Mouse (Mus musculus): ENCODE results near the gene Pkdcc. TPM values are rescaled to one million over a fixed set of nuclear protein-coding genes. Genes with fewer than 3 reads are reported as not detected.

Pkdcc gene
- polyA plus RNA-seq, 2 experiments, result 20.4 to 145 TPM

DNA sequence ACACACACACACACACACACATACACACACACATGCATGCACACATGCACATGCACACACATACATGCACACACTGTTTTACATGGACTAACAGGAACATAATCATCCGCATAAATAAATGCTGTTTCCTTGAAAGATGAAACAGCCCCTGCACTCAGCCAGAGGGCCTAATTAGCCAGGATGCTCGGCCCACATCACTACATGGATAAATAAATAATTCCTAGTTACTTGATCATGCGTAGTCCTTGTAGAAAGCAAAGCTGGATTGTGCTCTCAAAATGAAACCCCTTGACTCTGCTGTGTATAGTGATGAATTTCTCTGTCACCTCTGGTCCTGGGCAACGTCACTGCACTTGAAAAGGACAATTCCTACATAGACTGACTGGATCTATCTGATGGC is 35.5 kb upstream of the Pkdcc start:
- ATAC-seq (ENCODE audit: low FRiP score, low read depth) (no peak), DNase-seq (ENCODE audit: low spot score) (no peak)
- H3K27ac ChIP-seq (replicated peaks; ENCODE audit: low read depth, low read length), result no peak overlapping the region
- 27% methylated on average over 4 of the region's 4 CpGs for WGBS
- no peaks in the 10 kb centered on the region for H3K9me3 ChIP-seq (ENCODE audit: control insufficient read depth, low read length)
- peaks cover 56% of the 10 kb centered on the region for H3K27me3 ChIP-seq (ENCODE audit: control insufficient read depth, insufficient read depth, low read length)
- no peak overlapping the region for H3K4me3 ChIP-seq (replicated peaks; ENCODE audit: low read length)
- H3K36me3 ChIP-seq (ENCODE audit: control insufficient read depth, insufficient read depth, low read length), result no peaks in the 10 kb centered on the region
- peaks cover 22% of the 10 kb centered on the region for H3K4me1 ChIP-seq (ENCODE audit: control insufficient read depth, insufficient read depth, low read length)
- H3K4me2 ChIP-seq (replicated peaks; ENCODE audit: low read depth, low read length, severe bottlenecking), result no peak overlapping the region
- TF ChIP-seq POLR2A (IDR thresholded peaks at IDR 0.05; ENCODE audit: borderline replicate concordance, extremely low read depth, insufficient read depth, insufficient read length), result no peak
- no peak overlapping the region for H3K9ac ChIP-seq (ENCODE audit: low read depth, low read length, severe bottlenecking)

DNA sequence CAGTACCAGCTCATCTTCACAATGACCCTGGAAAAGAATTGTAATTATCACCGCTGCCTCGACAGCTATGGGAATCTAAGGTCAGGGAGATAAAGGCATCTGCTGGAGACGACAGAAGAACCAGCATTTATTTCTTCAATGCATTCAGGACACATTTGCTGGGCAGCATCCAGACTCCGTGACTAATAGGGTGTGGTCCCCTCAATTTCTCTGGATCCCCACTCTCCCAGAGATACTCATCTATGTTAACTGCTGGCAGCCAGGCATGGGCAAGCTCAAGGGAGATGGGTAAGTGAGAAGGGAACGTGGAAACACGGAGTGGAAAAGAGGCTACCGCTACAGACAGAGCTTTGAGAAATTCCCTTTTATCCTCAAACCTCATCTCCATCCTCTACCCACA is 34.0 kb upstream of the Pkdcc start:
- WGBS, result 67% methylated on average over 7 of the region's 7 CpGs
- Histone ChIP-seq H3K27ac (replicated peaks; ENCODE audit: low read depth, low read length) (no peak overlapping the region), H3K36me3 (ENCODE audit: control insufficient read depth, insufficient read depth, low read length) (no peaks in the 10 kb centered on the region), H3K4me3 (replicated peaks; ENCODE audit: low read length) (no peak overlapping the region), H3K9me3 (ENCODE audit: control insufficient read depth, low read length) (no peaks in the 10 kb centered on the region), H3K9ac (ENCODE audit: low read depth, low read length, severe bottlenecking) (no peak overlapping the region), H3K4me2 (replicated peaks; ENCODE audit: low read depth, low read length, severe bottlenecking) (no peak overlapping the region), H3K4me1 (ENCODE audit: control insufficient read depth, insufficient read depth, low read length) (peaks cover 22% of the 10 kb centered on the region), H3K27me3 (ENCODE audit: control insufficient read depth, insufficient read depth, low read length) (peaks cover 47% of the 10 kb centered on the region)
- DNase-seq (ENCODE audit: low spot score), result no peak
- no peak for TF ChIP-seq POLR2A (IDR thresholded peaks at IDR 0.05; ENCODE audit: borderline replicate concordance, extremely low read depth, insufficient read depth, insufficient read length)
- ATAC-seq (ENCODE audit: low FRiP score, low read depth), result no peak

DNA sequence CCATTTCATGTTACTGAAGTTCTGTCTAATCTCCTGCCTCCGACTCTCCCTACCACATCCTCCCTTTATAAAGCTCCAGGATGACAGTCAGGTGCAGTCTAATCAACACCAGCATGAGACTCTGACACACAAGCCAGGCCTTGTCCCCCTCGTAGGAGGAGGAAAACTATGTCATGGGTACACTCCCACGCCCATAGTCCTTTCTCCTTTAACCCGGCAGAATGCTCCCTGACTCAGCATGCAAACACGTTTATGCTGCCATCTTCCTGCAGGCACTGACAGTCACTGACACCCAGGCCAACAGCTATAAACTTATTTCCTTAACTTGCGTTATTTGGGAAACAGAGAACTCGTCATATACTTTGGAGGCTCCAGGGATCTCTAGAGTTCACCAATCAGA is 33.5 kb upstream of the Pkdcc start:
- no peak for ATAC-seq (ENCODE audit: low FRiP score, low read depth)
- Histone ChIP-seq H3K4me2 (replicated peaks; ENCODE audit: low read depth, low read length, severe bottlenecking) (no peak overlapping the region), H3K4me1 (ENCODE audit: control insufficient read depth, insufficient read depth, low read length) (peaks cover 20% of the 10 kb centered on the region), H3K27ac (replicated peaks; ENCODE audit: low read depth, low read length) (no peak overlapping the region), H3K9me3 (ENCODE audit: control insufficient read depth, low read length) (no peaks in the 10 kb centered on the region), H3K27me3 (ENCODE audit: control insufficient read depth, insufficient read depth, low read length) (peaks cover 50% of the 10 kb centered on the region), H3K4me3 (replicated peaks; ENCODE audit: low read length) (no peak overlapping the region), H3K36me3 (ENCODE audit: control insufficient read depth, insufficient read depth, low read length) (no peaks in the 10 kb centered on the region), H3K9ac (ENCODE audit: low read depth, low read length, severe bottlenecking) (no peak overlapping the region)
- no peak for TF ChIP-seq POLR2A (IDR thresholded peaks at IDR 0.05; ENCODE audit: borderline replicate concordance, extremely low read depth, insufficient read depth, insufficient read length)
- DNase-seq (ENCODE audit: low spot score), result no peak
- WGBS, result 47% methylated on average over 7 of the region's 7 CpGs

DNA sequence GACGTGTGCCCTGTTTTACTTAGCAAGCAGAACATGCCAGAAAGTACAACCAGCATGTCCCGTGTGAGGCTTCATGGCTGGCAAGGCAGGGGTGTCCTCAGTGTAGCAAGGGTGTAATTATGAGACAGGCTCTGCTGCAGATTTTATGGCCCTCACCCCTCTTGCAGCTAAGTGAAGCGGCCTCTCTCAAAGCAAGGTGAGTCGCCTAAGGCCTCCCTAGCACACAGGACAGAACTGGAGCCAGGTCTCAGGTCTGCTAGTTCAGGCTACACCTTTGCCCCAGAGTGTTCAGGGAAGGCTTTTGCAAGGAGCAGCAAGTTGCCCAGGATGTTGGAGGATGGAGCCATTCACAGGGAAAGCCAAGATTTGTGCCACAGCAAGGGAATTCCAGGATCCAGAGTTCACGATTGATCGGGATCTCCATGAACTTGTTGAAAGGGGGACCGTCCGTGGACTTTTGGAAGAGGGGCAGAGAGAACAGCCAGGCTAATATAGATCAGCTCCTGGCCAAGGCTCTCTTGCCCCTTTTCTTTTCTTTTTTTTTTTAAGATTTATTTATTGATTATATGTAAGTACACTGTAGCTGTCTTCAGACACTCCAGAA is 32.9 kb upstream of the Pkdcc start:
- no peak for TF ChIP-seq POLR2A (IDR thresholded peaks at IDR 0.05; ENCODE audit: borderline replicate concordance, extremely low read depth, insufficient read depth, insufficient read length)
- Histone ChIP-seq H3K9ac (ENCODE audit: low read depth, low read length, severe bottlenecking) (no peak overlapping the region), H3K4me1 (ENCODE audit: control insufficient read depth, insufficient read depth, low read length) (peaks cover 14% of the 10 kb centered on the region), H3K4me2 (replicated peaks; ENCODE audit: low read depth, low read length, severe bottlenecking) (no peak overlapping the region), H3K27ac (replicated peaks; ENCODE audit: low read depth, low read length) (no peak overlapping the region), H3K27me3 (ENCODE audit: control insufficient read depth, insufficient read depth, low read length) (peaks cover 56% of the 10 kb centered on the region), H3K9me3 (ENCODE audit: control insufficient read depth, low read length) (no peaks in the 10 kb centered on the region), H3K36me3 (ENCODE audit: control insufficient read depth, insufficient read depth, low read length) (no peaks in the 10 kb centered on the region), H3K4me3 (replicated peaks; ENCODE audit: low read length) (no peak overlapping the region)
- ATAC-seq (ENCODE audit: low FRiP score, low read depth), result no peak
- no peak for DNase-seq (ENCODE audit: low spot score)
- WGBS, result 51% methylated on average over 8 of the region's 8 CpGs

DNA sequence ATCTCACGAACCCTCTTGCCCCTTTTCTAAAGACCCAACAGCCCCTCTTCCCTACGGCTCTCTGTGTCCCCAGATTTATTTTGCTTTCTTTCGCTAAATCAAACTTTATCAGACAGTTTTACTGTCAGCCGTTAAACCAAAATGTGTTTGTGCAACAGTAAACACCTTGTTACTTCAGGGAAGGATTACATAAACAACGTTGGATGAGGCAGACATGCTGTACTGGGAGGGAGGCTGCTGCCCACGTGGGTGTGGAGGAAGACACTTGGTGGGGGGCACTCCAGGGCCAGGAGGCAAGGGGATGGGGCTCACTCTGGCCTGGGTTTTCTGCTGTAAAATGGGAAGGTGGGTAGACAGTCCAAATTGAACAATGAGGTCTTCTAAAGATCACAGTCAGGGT is 32.3 kb upstream of the Pkdcc start:
- H3K27me3 ChIP-seq (ENCODE audit: control insufficient read depth, insufficient read depth, low read length), result peaks cover 61% of the 10 kb centered on the region
- no peak for TF ChIP-seq POLR2A (IDR thresholded peaks at IDR 0.05; ENCODE audit: borderline replicate concordance, extremely low read depth, insufficient read depth, insufficient read length)
- WGBS, result 28% methylated on average over 6 of the region's 6 CpGs

More for the DNA sequence above, 32.3 kb upstream of the Pkdcc start:
- no peak overlapping the region for H3K27ac ChIP-seq (replicated peaks; ENCODE audit: low read depth, low read length)
- no peak overlapping the region for H3K4me2 ChIP-seq (replicated peaks; ENCODE audit: low read depth, low read length, severe bottlenecking)
- ATAC-seq (ENCODE audit: low FRiP score, low read depth), result no peak
- no peaks in the 10 kb centered on the region for H3K9me3 ChIP-seq (ENCODE audit: control insufficient read depth, low read length)
- H3K36me3 ChIP-seq (ENCODE audit: control insufficient read depth, insufficient read depth, low read length), result no peaks in the 10 kb centered on the region
- no peak overlapping the region for H3K4me3 ChIP-seq (replicated peaks; ENCODE audit: low read length)
- peaks cover 13% of the 10 kb centered on the region; the same call in 1 of the 2 replicates for H3K4me1 ChIP-seq (ENCODE audit: control insufficient read depth, insufficient read depth, low read length)
- no peak overlapping the region for H3K9ac ChIP-seq (ENCODE audit: low read depth, low read length, severe bottlenecking)
- no peak for DNase-seq (ENCODE audit: low spot score)
